Mouse (Mus musculus) CH12.LX (cell line): Measurements from ENCODE around the gene Tmem170. TPM values are rescaled to one million over a fixed set of nuclear protein-coding genes. Genes with fewer than 3 reads are reported as not detected.

Experiments used
- DNase-seq: peaks from one replicate; pipeline ENCODE4 v3.0.0-alpha.2; 2013; ENCODE audit errors: extremely low read depth
- H3K27ac ChIP-seq: 2 replicates; pipeline ENCODE4 v1.5.1; 2012; ENCODE audit warnings: low read depth, mild to moderate bottlenecking, control low read depth, moderate library complexity; ENCODE audit not compliant: insufficient read depth
- H3K27me3 ChIP-seq: replicated peaks from 2 replicates; pipeline ENCODE3; 2012; ENCODE audit warnings: inconsistent platforms
- H3K36me3 ChIP-seq, 2 experiments: replicated peaks in 1 of 2; 2 replicates each; pipeline versions ENCODE3 to v1.6.1; 2012; ENCODE audit warnings: inconsistent platforms in 1 of 2, low read length in 1 of 2, mild to moderate bottlenecking in 1 of 2, mixed read lengths in 1 of 2, moderate library complexity in 1 of 2; ENCODE audit not compliant: control insufficient read depth in 1 of 2, insufficient read depth in 1 of 2
- H3K4me1 ChIP-seq, 2 experiments: 2 replicates each; pipeline ENCODE4 v1.6.1; 2012; ENCODE audit warnings: inconsistent platforms in 1 of 2, moderate library complexity in 1 of 2; ENCODE audit not compliant: insufficient read depth in 2 of 2, control insufficient read depth in 1 of 2
- H3K4me2 ChIP-seq: 2 replicates; pipeline ENCODE4 v1.6.1; 2012; ENCODE audit warnings: low read depth, mild to moderate bottlenecking, control low read depth; ENCODE audit not compliant: poor library complexity, insufficient read depth, severe bottlenecking
- H3K4me3 ChIP-seq, 3 experiments: fragments of 150-350 bp in 1 of 3; sonication (generic) in 1 of 3; replicated peaks in 1 of 3; 2 replicates each; pipeline versions ENCODE3 to v1.5.1; 2011 to 2012; ENCODE audit warnings: low read depth in 2 of 3, low read length in 2 of 3, mild to moderate bottlenecking in 2 of 3, moderate library complexity in 2 of 3, control low read depth in 1 of 3, improper control_type of control experiment in 1 of 3, inconsistent platforms in 1 of 3, mixed read lengths in 1 of 3; ENCODE audit not compliant: poor library complexity in 1 of 3
- H3K79me2 ChIP-seq: replicated peaks from 2 replicates; pipeline ENCODE4 v1.6.1; 2012; ENCODE audit warnings: mild to moderate bottlenecking, moderate library complexity; ENCODE audit not compliant: control insufficient read depth, poor library complexity, insufficient read depth, severe bottlenecking; ENCODE audit errors: extremely low read depth
- H3K9ac ChIP-seq: 2 replicates; pipeline ENCODE4 v1.6.1; 2012; ENCODE audit warnings: low read depth, mild to moderate bottlenecking, control low read depth, moderate library complexity; ENCODE audit not compliant: insufficient read depth
- H3K9me3 ChIP-seq: replicated peaks from 2 replicates; pipeline ENCODE3; 2012; ENCODE audit warnings: low read length, inconsistent platforms, mixed read lengths
- BHLHE40 ChIP-seq: IDR thresholded peaks from 2 replicates; pipeline ENCODE4 v1.6.1; 2011; ENCODE audit warnings: mild to moderate bottlenecking, low read depth, low read length, improper control_type of control experiment
- CHD1 ChIP-seq: IDR thresholded peaks from 2 replicates; pipeline ENCODE4 v1.6.1; 2012; ENCODE audit warnings: low read depth, low read length, improper control_type of control experiment, inconsistent platforms
- CHD2 ChIP-seq: IDR thresholded peaks from 2 replicates; pipeline ENCODE4 v1.6.1; 2011; ENCODE audit warnings: low read length, improper control_type of control experiment
- CTCF ChIP-seq, 2 experiments: IDR thresholded peaks in 1 of 2; conservative IDR thresholded peaks in 1 of 2; 2 replicates each; pipeline ENCODE4 v1.5.1; 2011 to 2012; ENCODE audit warnings: low read depth in 2 of 2, low read length in 2 of 2, improper control_type of control experiment in 1 of 2, inconsistent platforms in 1 of 2, mild to moderate bottlenecking in 1 of 2, moderate library complexity in 1 of 2
- ELF1 ChIP-seq: IDR thresholded peaks from 2 replicates; pipeline ENCODE4 v1.6.1; 2014; ENCODE audit warnings: low read depth, mild to moderate bottlenecking, inconsistent platforms, low read length, improper control_type of control experiment
- EP300 ChIP-seq: IDR thresholded peaks from 2 replicates; pipeline ENCODE4 v1.6.1; 2011; ENCODE audit warnings: low read length, improper control_type of control experiment
- ETS1 ChIP-seq: conservative IDR thresholded peaks from 2 replicates; pipeline ENCODE4 v1.6.1; 2012; ENCODE audit warnings: low read depth, mild to moderate bottlenecking, inconsistent platforms, low read length, improper control_type of control experiment, moderate library complexity
- GABPA ChIP-seq: IDR thresholded peaks from 2 replicates; pipeline ENCODE4 v1.6.1; 2012; ENCODE audit warnings: low read depth, low read length, improper control_type of control experiment, inconsistent platforms; ENCODE audit not compliant: insufficient replicate concordance
- HCFC1 ChIP-seq: IDR thresholded peaks from 2 replicates; pipeline ENCODE4 v1.6.1; 2012; ENCODE audit warnings: low read depth, mild to moderate bottlenecking, inconsistent platforms, low read length, improper control_type of control experiment
- IRF4 ChIP-seq: IDR thresholded peaks from 2 replicates; pipeline ENCODE4 v1.6.1; 2014; ENCODE audit warnings: low read depth, mild to moderate bottlenecking, inconsistent platforms, low read length, improper control_type of control experiment
- JUN ChIP-seq: IDR thresholded peaks from 2 replicates; pipeline ENCODE4 v1.6.1; 2011; ENCODE audit warnings: low read depth, mild to moderate bottlenecking, low read length, improper control_type of control experiment, moderate library complexity; ENCODE audit not compliant: insufficient read depth
- JUND ChIP-seq: conservative IDR thresholded peaks from 2 replicates; pipeline ENCODE4 v1.6.1; 2011; ENCODE audit warnings: low read depth, low read length, improper control_type of control experiment
- MAFK ChIP-seq: IDR thresholded peaks from 2 replicates; pipeline ENCODE4 v1.6.1; 2011; ENCODE audit warnings: low read length, improper control_type of control experiment; ENCODE audit not compliant: insufficient replicate concordance
- MAX ChIP-seq: IDR thresholded peaks from 2 replicates; pipeline ENCODE4 v1.6.1; 2011; ENCODE audit warnings: low read length, improper control_type of control experiment
- MEF2A ChIP-seq: IDR thresholded peaks from 2 replicates; pipeline ENCODE4 v1.6.1; 2014; ENCODE audit warnings: low read depth, mild to moderate bottlenecking, inconsistent platforms, low read length, improper control_type of control experiment, borderline replicate concordance
- MYC ChIP-seq: IDR thresholded peaks from 2 replicates; pipeline ENCODE4 v1.6.1; 2011; ENCODE audit warnings: low read depth, mild to moderate bottlenecking, improper control_type of control experiment, low read length
- NELFE ChIP-seq: IDR thresholded peaks from 2 replicates; pipeline ENCODE4 v1.6.1; 2011; ENCODE audit warnings: low read depth, low read length, improper control_type of control experiment
- NRF1 ChIP-seq: IDR thresholded peaks from 2 replicates; pipeline ENCODE4 v1.6.1; 2014; ENCODE audit warnings: low read depth, mild to moderate bottlenecking, inconsistent platforms, low read length, improper control_type of control experiment, moderate library complexity
- PAX5 ChIP-seq: IDR thresholded peaks from 2 replicates; pipeline ENCODE4 v1.6.1; 2012; ENCODE audit warnings: low read length, inconsistent platforms, mixed read lengths
- POLR2A ChIP-seq: IDR thresholded peaks from 2 replicates; pipeline ENCODE4 v1.6.1; 2011; ENCODE audit warnings: low read depth, mild to moderate bottlenecking, improper control_type of control experiment, low read length
- RCOR1 ChIP-seq: conservative IDR thresholded peaks from 2 replicates; pipeline ENCODE4 v1.6.1; 2012; ENCODE audit warnings: low read depth, mild to moderate bottlenecking, inconsistent platforms, low read length, improper control_type of control experiment
- SMC3 ChIP-seq: IDR thresholded peaks from 2 replicates; pipeline ENCODE4 v1.6.1; 2011; ENCODE audit warnings: low read depth, low read length, improper control_type of control experiment
- TCF12 ChIP-seq: IDR thresholded peaks from 2 replicates; pipeline ENCODE4 v1.6.1; 2014; ENCODE audit warnings: low read depth, mild to moderate bottlenecking, inconsistent platforms, low read length, improper control_type of control experiment
- UBTF ChIP-seq: IDR thresholded peaks from 2 replicates; pipeline ENCODE4 v1.6.1; 2012; ENCODE audit warnings: low read depth, mild to moderate bottlenecking, inconsistent platforms, low read length, improper control_type of control experiment, moderate library complexity
- USF1 ChIP-seq: IDR thresholded peaks from 2 replicates; pipeline ENCODE4 v1.6.1; 2014; ENCODE audit warnings: low read depth, mild to moderate bottlenecking, inconsistent platforms, low read length, improper control_type of control experiment
- USF2 ChIP-seq: conservative IDR thresholded peaks from 2 replicates; pipeline ENCODE4 v1.6.1; 2011; ENCODE audit warnings: low read depth, low read length, improper control_type of control experiment
- ZC3H11A ChIP-seq: IDR thresholded peaks from 2 replicates; pipeline ENCODE4 v1.6.1; 2012; ENCODE audit warnings: low read depth, mild to moderate bottlenecking, inconsistent platforms, low read length, improper control_type of control experiment
- ZKSCAN1 ChIP-seq: IDR thresholded peaks from 2 replicates; pipeline ENCODE4 v1.6.1; 2012; ENCODE audit warnings: low read depth, inconsistent platforms, low read length, improper control_type of control experiment, borderline replicate concordance
- ZMIZ1 ChIP-seq: IDR thresholded peaks from 2 replicates; pipeline ENCODE4 v1.6.1; 2012; ENCODE audit warnings: low read depth, mild to moderate bottlenecking, inconsistent platforms, low read length, improper control_type of control experiment
- ZNF384 ChIP-seq: IDR thresholded peaks from 2 replicates; pipeline ENCODE4 v1.6.1; 2012; ENCODE audit warnings: low read depth, low read length, improper control_type of control experiment, inconsistent platforms
- dilution Hi-C: fragments of 300-500 bp; cut with MboI; formaldehyde crosslinking; loops from 2 replicates; pipeline ENCODE4 v1.14.3; 2020; ENCODE audit warnings: low sequenced_read_pairs; ENCODE audit not compliant: extremely low pct_unique_long_range_greater_than_20kb, extremely low pct_ligation_motif_present
- in situ Hi-C: fragments of 300-500 bp; cut with MboI; formaldehyde crosslinking; loops from 3 replicates; pipeline ENCODE4 v1.14.3; 2019; ENCODE audit warnings: low sequenced_read_pairs, low pct_ligation_motif_present, low pct_unique_long_range_greater_than_20kb, mixed read lengths
- polyA plus RNA-seq: library from polyadenylated mRNA; unstranded; fragments of >175 nt; gene quantifications from 2 replicates; pipeline ENCODE4 v1.2.1, GENCODE M21; 2012; ENCODE audit warnings: low read depth; ENCODE audit not compliant: insufficient read length
- total RNA-seq, 2 experiments: library from RNA; depleted of rRNA; stranded (reverse); fragments of 300-350 nt in 1 of 2; fragments of >200 nt in 1 of 2; gene quantifications; 2 replicates each; pipeline ENCODE4 v1.2.3; 2012 to 2014

The Tmem170 gene
- total and polyA plus RNA-seq, 3 experiments = 1.6 to 2.5 (median 2.4) TPM

DNA sequence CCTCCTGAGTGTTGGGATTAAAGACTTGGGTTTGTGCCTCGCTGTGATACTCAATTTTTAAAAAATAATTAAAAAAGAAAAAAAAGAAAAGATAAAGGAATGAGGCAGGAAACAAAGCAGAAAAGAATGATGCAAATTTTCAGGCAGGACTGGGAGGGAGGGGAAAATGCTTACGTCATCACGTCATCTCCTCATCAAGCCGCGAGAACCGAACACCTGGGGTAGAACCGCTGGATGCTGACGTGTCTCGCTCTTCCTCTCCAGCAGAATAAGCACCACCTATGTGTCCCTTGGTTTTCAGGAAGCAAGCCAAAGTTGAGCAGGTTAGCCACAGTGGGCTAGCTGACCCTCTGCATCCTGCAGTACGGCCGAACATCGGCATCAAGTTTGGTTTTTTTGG lies 20.6 kb downstream of the Tmem170 start:
- Histone ChIP-seq H3K4me2 (no peak overlapping the region), H3K79me2 (peaks cover 15% of the 10 kb centered on the region), H3K4me3 (no peak overlapping the region), H3K9ac (no peak overlapping the region), H3K27ac (no peak overlapping the region), H3K36me3 (peaks cover 0 to 12% of the 10 kb centered on the region in 2 experiments)
- in situ Hi-C loops = no loop called here
- TF ChIP-seq ETS1 (no peak), RCOR1 (no peak), POLR2A (no peak), HCFC1 (no peak), GABPA (no peak), JUND (no peak), MYC (no peak), TCF12 (no peak), CHD1 (no peak), ELF1 (no peak), BHLHE40 (no peak), NRF1 (no peak), PAX5 (no peak)
- TF ChIP-seq, all 38 proteins: peak for 0
- Histone ChIP-seq H3K4me1 (peaks cover 0 to 27% of the 10 kb centered on the region in 2 experiments; a peak in 3 of 4 replicates), H3K9me3 (no peaks in the 10 kb centered on the region), H3K27me3 (no peaks in the 10 kb centered on the region)
- dilution Hi-C loops = no loop called here
- DNase-seq = no peak

DNA sequence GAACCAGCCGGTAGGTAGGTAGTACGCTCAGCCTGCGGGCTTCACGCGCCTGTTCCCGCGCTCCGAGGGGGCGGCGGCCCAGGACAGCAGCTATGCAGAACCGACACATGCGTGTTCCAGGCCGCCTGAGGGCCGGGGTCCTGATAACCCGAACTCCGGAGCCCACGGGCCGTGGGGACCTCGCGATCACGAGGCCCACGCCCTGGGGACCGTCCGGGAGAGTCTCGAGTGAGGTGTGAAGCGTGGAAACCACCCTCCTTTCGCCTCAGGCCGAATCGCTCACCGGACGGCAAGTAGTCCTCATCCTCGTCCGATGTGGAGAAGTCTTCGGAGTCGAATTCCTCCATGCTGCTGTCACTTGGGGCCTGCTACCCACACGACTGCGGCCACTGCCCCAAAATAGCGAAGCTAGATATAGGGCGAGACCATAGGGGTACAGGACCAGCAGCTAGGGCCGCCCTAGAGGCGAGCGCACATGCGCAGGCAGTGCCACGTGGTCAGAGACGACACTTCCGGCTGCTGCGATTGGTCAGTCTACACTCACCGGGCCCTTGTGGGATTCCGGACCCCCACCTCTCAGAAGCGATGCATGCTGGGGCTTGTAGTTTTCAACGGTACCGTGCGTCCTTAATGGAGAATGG lies 22.6 kb downstream of the Tmem170 start, which contains the start of gene Cfdp1:
Gene Cfdp1 (minus strand): TSS at position 431 of the 641 bp plus-strand sequence.
- in situ Hi-C loops (no loop called here), dilution Hi-C loops (no loop called here)
- H3K27ac ChIP-seq = no peak within 1 kb of the TSS
- TF ChIP-seq USF2 (peak; percentile 95), MAX (peak; percentile 100), NRF1 (peak; percentile 95), PAX5 (no peak), GABPA (peak; percentile 67; the same call in 1 of the 2 replicates), SMC3 (no peak), EP300 (no peak), MAFK (no peak), ZKSCAN1 (no peak), JUN (no peak), JUND (no peak), IRF4 (peak; percentile 71), CHD1 (no peak), ETS1 (no peak), POLR2A (peak; percentile 87), ELF1 (peak; percentile 89), ZNF384 (no peak), MYC (peak; percentile 91), USF1 (peak; percentile 97), CHD2 (peak; percentile 63; the same call in 1 of the 2 replicates), UBTF (no peak), MEF2A (0 out of 2 replicates have a peak, but pooled peaks have one; percentile 42), TCF12 (no peak; the same call in 1 of the 2 replicates), CTCF (conservative IDR thresholded peaks at IDR 0.05 in 1 of 2, IDR thresholded peaks at IDR 0.05 in 1 of 2; ENCODE audit: low read depth in 2 of 2, low read length in 2 of 2) (no peak), NELFE (peak; percentile 83), ZMIZ1 (no peak), ZC3H11A (no peak)

More for the DNA sequence above, 22.6 kb downstream of the Tmem170 start, which contains the start of gene Cfdp1:
- Histone ChIP-seq H3K9ac (peak within 1 kb of the TSS; percentile 55), H3K79me2 (peaks cover 24% of the 10 kb centered on the region), H3K4me1 (peaks cover 0 to 32% of the 10 kb centered on the region in 2 experiments; a peak in 3 of 4 replicates), H3K4me2 (peak within 1 kb of the TSS; percentile 97), H3K4me3 (peak within 1 kb of the TSS; percentile 91 to 97 (median 94)), H3K36me3 (peaks cover 0 to 28% of the 10 kb centered on the region in 2 experiments), H3K9me3 (no peaks in the 10 kb centered on the region), H3K27me3 (no peaks in the 10 kb centered on the region)
- DNase-seq = peak; percentile 97
